Mouse (Mus musculus): ENCODE data around the gene Ahcyl2. TPM values are rescaled to one million over a fixed set of nuclear protein-coding genes. Genes with fewer than 3 reads are reported as not detected.
A peak's percentile ranks its signal among the peaks of the same experiment; 100 is the strongest.

The Ahcyl2 gene
- polyA plus RNA-seq, 1 experiment from 2014 or later, result 15.1 TPM

- Histone ChIP-seq H3K4me3 (no peak overlapping the region), H3K27me3 (ENCODE audit: poor library complexity, severe bottlenecking) (no peaks in the 10 kb centered on the region), H3K27ac (no peak overlapping the region), H3K9me3 (no peaks in the 10 kb centered on the region), H3K4me1 (peaks cover 13% of the 10 kb centered on the region), H3K36me3 (replicated peaks) (no peaks in the 10 kb centered on the region)
- WGBS, result 91% methylated on average over 1 of the region's 1 CpGs
- no peak for DNase-seq (ENCODE audit: extremely low spot score, low spot score)
Measured at GRCm38 (mm10) chr6:29850096-29850495, 82.3 kb downstream of the Ahcyl2 start.

- no peak overlapping the region for H3K4me3 ChIP-seq
- H3K27ac ChIP-seq, result no peak overlapping the region
- WGBS, result 78% methylated on average over 2 of the region's 2 CpGs
- peaks cover 13% of the 10 kb centered on the region for H3K4me1 ChIP-seq
- no peaks in the 10 kb centered on the region for H3K27me3 ChIP-seq (ENCODE audit: poor library complexity, severe bottlenecking)
- no peaks in the 10 kb centered on the region for H3K36me3 ChIP-seq (replicated peaks)
- H3K9me3 ChIP-seq, result no peaks in the 10 kb centered on the region
- no peak for DNase-seq (ENCODE audit: extremely low spot score, low spot score)
Measured at GRCm38 (mm10) chr6:29850747-29851146, 82.9 kb downstream of the Ahcyl2 start.

GRCm38 (mm10) chr6:29851873-29852272, 84.1 kb downstream of the Ahcyl2 start:
- peaks cover 13% of the 10 kb centered on the region for H3K4me1 ChIP-seq

GRCm38 (mm10) chr6:29853213-29853899, 85.5 kb downstream of the Ahcyl2 start:
- Histone ChIP-seq H3K4me3 (no peak overlapping the region), H3K36me3 (replicated peaks) (no peaks in the 10 kb centered on the region), H3K27me3 (ENCODE audit: poor library complexity, severe bottlenecking) (no peaks in the 10 kb centered on the region), H3K4me1 (peaks cover 14% of the 10 kb centered on the region), H3K27ac (peak overlapping the region; percentile 83), H3K9me3 (no peaks in the 10 kb centered on the region)
- DNase-seq (ENCODE audit: extremely low spot score, low spot score), result peak; percentile 80
- 34% methylated on average over 12 of the region's 12 CpGs for WGBS

More at GRCm38 (mm10) chr6:29851873-29852272, 84.1 kb downstream of the Ahcyl2 start:
- H3K9me3 ChIP-seq, result no peaks in the 10 kb centered on the region
- no peaks in the 10 kb centered on the region for H3K36me3 ChIP-seq (replicated peaks)
- no peak overlapping the region for H3K27ac ChIP-seq
- no peak for DNase-seq (ENCODE audit: extremely low spot score, low spot score)
- H3K4me3 ChIP-seq, result no peak overlapping the region
- WGBS, result 91% methylated on average over 3 of the region's 3 CpGs
- H3K27me3 ChIP-seq (ENCODE audit: poor library complexity, severe bottlenecking), result no peaks in the 10 kb centered on the region

GRCm38 (mm10) chr6:29853900-29854390, 86.1 kb downstream of the Ahcyl2 start:
- 93% methylated on average over 6 of the region's 6 CpGs for WGBS
- H3K27me3 ChIP-seq (ENCODE audit: poor library complexity, severe bottlenecking), result no peaks in the 10 kb centered on the region
- H3K36me3 ChIP-seq (replicated peaks), result no peaks in the 10 kb centered on the region
- H3K4me1 ChIP-seq, result peaks cover 20% of the 10 kb centered on the region
- H3K4me3 ChIP-seq, result no peak overlapping the region
- H3K27ac ChIP-seq, result peak overlapping the region; percentile 83; the same call in 1 of the 2 replicates
- no peaks in the 10 kb centered on the region for H3K9me3 ChIP-seq
- DNase-seq (ENCODE audit: extremely low spot score, low spot score), result no peak

- 80% methylated on average over 6 of the region's 6 CpGs for WGBS
- H3K4me1 ChIP-seq, result peaks cover 21% of the 10 kb centered on the region
Measured at GRCm38 (mm10) chr6:29858619-29859018, 90.8 kb downstream of the Ahcyl2 start.

GRCm38 (mm10) chr6:29859344-29859743, 91.5 kb downstream of the Ahcyl2 start:
- no peak for DNase-seq (ENCODE audit: extremely low spot score, low spot score)
- no peak overlapping the region for H3K4me3 ChIP-seq
- peaks cover 4% of the 10 kb centered on the region; the same call in 1 of the 2 replicates for H3K9me3 ChIP-seq
- H3K36me3 ChIP-seq (replicated peaks), result 0 out of 2 replicates have a peak, but pooled peaks cover 7% of the 10 kb centered on the region
- no peaks in the 10 kb centered on the region for H3K27me3 ChIP-seq (ENCODE audit: poor library complexity, severe bottlenecking)
- H3K27ac ChIP-seq, result peak overlapping the region; percentile 56; the same call in 1 of the 2 replicates
- WGBS, result 69% methylated on average over 4 of the region's 4 CpGs
- H3K4me1 ChIP-seq, result peaks cover 17% of the 10 kb centered on the region

More at GRCm38 (mm10) chr6:29858619-29859018, 90.8 kb downstream of the Ahcyl2 start:
- Histone ChIP-seq H3K27me3 (ENCODE audit: poor library complexity, severe bottlenecking) (no peaks in the 10 kb centered on the region), H3K27ac (no peak overlapping the region), H3K4me3 (no peak overlapping the region), H3K9me3 (peaks cover 4% of the 10 kb centered on the region; the same call in 1 of the 2 replicates), H3K36me3 (replicated peaks) (0 out of 2 replicates have a peak, but pooled peaks cover 7% of the 10 kb centered on the region)
- no peak for DNase-seq (ENCODE audit: extremely low spot score, low spot score)

GRCm38 (mm10) chr6:29860238-29860637, 92.4 kb downstream of the Ahcyl2 start:
- Histone ChIP-seq H3K27ac (no peak overlapping the region), H3K4me3 (no peak overlapping the region), H3K27me3 (ENCODE audit: poor library complexity, severe bottlenecking) (no peaks in the 10 kb centered on the region), H3K4me1 (peaks cover 17% of the 10 kb centered on the region), H3K36me3 (replicated peaks) (0 out of 2 replicates have a peak, but pooled peaks cover 7% of the 10 kb centered on the region), H3K9me3 (peaks cover 4% of the 10 kb centered on the region; the same call in 1 of the 2 replicates)
- 90% methylated on average over 3 of the region's 3 CpGs for WGBS
- no peak for DNase-seq (ENCODE audit: extremely low spot score, low spot score)

- peaks cover 4% of the 10 kb centered on the region; the same call in 1 of the 2 replicates for H3K9me3 ChIP-seq
- H3K4me1 ChIP-seq, result peaks cover 9% of the 10 kb centered on the region
- no peaks in the 10 kb centered on the region for H3K27me3 ChIP-seq (ENCODE audit: poor library complexity, severe bottlenecking)
- H3K36me3 ChIP-seq (replicated peaks), result 0 out of 2 replicates have a peak, but pooled peaks cover 9% of the 10 kb centered on the region
- H3K27ac ChIP-seq, result no peak overlapping the region
- 92% methylated on average over 2 of the region's 2 CpGs for WGBS
- H3K4me3 ChIP-seq, result no peak overlapping the region
- DNase-seq (ENCODE audit: extremely low spot score, low spot score), result no peak
Measured at GRCm38 (mm10) chr6:29864926-29865325, 97.1 kb downstream of the Ahcyl2 start.

DNA sequence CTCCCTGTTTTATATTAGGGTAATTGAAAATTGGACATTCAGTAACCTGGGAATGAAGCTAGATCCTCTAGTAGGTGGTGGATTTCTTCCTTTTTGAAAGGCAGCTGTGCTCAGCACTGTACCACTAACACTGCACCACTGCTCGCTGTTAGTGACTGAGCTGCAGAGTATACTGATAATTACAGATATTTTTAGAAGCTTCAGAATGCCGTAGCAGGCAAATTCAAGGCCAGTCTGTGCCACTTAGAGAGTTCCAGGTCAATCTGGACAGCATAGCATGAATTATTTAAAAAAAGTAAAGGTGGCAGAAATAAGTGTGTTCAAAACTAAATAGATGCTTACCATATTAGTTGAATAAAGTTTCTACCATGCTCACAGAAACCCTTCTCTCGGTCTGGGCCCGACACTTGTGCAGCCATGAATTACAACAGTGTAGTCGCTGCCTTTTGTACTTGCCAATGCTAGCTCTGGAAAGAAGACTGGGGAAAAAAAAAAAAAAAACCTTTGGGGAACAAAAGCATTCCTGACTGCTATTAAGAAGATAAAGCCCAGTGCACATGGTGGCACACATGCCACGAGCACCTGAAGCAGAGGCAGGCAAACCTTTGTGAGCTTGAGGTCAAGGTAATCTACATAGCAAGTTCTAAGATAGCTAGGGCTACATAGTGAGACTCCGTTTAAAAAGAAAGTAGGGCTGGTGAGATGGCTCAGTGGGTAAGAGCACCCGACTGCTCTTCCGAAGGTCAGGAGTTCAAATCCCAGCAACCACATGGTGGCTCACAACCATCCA, 99.3 kb downstream of the Ahcyl2 start:
- peaks cover 4% of the 10 kb centered on the region; the same call in 1 of the 2 replicates for H3K9me3 ChIP-seq

DNA sequence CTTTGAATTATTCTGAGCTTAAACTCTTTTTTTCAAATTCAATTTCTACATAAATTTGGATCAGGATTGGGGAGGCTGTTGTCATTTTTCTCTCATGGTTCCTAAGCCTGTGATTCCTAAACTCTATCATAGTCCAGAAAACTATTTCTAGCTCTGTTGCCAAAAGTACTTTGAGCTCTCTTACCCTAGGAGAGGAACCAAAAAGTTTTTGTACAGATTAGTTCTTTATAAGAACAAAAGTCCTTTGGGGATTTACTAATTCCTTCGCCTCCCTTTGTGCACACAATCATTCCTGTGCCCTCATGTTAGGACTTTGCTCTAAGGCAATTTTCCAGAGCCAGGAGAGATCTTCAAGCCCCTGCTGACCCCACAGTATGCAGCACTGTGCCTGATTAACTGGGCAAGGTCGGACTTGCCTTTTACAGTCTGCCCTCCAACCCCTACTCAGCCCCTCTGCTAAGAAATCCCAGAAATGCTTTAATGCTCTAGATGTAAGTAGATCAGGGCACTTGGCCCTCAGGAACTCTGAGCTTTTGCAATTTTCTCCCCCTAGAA, 100.6 kb downstream of the Ahcyl2 start:
- H3K4me3 ChIP-seq, result no peak overlapping the region
- no peak for DNase-seq (ENCODE audit: extremely low spot score, low spot score)
- H3K9me3 ChIP-seq, result no peaks in the 10 kb centered on the region
- H3K27me3 ChIP-seq (ENCODE audit: poor library complexity, severe bottlenecking), result no peaks in the 10 kb centered on the region
- WGBS, result 63% methylated on average over 2 of the region's 2 CpGs
- H3K27ac ChIP-seq, result no peak overlapping the region
- H3K36me3 ChIP-seq (replicated peaks), result 0 out of 2 replicates have a peak, but pooled peaks cover 8% of the 10 kb centered on the region
- H3K4me1 ChIP-seq, result peaks cover 17% of the 10 kb centered on the region

More for the DNA sequence above, 99.3 kb downstream of the Ahcyl2 start:
- Histone ChIP-seq H3K27ac (no peak overlapping the region), H3K4me3 (no peak overlapping the region), H3K36me3 (replicated peaks) (0 out of 2 replicates have a peak, but pooled peaks cover 15% of the 10 kb centered on the region), H3K4me1 (peaks cover 17% of the 10 kb centered on the region), H3K27me3 (ENCODE audit: poor library complexity, severe bottlenecking) (no peaks in the 10 kb centered on the region)
- DNase-seq (ENCODE audit: extremely low spot score, low spot score), result no peak
- WGBS, result 81% methylated on average over 9 of the region's 9 CpGs

DNA sequence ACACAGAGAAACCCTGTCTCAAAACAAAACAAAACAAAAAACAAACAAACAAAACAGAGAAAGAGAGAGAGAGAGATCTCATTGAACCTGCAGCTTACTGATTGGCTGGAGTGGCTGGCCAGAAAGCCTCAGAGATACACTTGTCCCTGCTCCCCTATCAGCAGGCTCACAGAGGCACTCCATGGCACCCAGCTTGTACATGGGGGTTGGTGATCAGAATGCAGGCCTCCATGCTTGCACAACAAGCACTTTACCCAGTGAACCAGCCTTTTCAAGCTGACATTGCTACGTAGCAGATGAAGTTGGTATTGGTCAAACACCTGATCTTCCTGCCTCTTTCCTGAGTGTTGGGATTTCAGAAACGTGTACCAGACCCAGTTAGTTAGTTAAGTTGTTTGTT, 105.8 kb downstream of the Ahcyl2 start:
- H3K9me3 ChIP-seq, result no peaks in the 10 kb centered on the region
- H3K36me3 ChIP-seq (replicated peaks), result peaks cover 11% of the 10 kb centered on the region; the same call in 1 of the 2 replicates
- 87% methylated on average over 2 of the region's 2 CpGs for WGBS
- no peak for DNase-seq (ENCODE audit: extremely low spot score, low spot score)
- peaks cover 13% of the 10 kb centered on the region for H3K4me1 ChIP-seq
- H3K27me3 ChIP-seq (ENCODE audit: poor library complexity, severe bottlenecking), result no peaks in the 10 kb centered on the region
- no peak overlapping the region for H3K27ac ChIP-seq
- no peak overlapping the region for H3K4me3 ChIP-seq

Data from forebrain, embryonic 10.5 days (tissue).